Mouse (Mus musculus) stomach, embryonic 14.5 days (tissue): ENCODE measurements around the gene Gm45713. TPM values are rescaled to one million over a fixed set of nuclear protein-coding genes. Genes with fewer than 3 reads are reported as not detected.
A peak's percentile ranks its signal among the peaks of the same experiment; 100 is the strongest.
"Not testable (repeated sequence)": the region's sequence is repeated elsewhere in the genome, so short reads cannot be mapped to it uniquely, and the experiment has no call there.

Experiments used
- ATAC-seq: fragments of 200-750 bp; cut with Nextera tagmentation; 2 replicates; pipeline ENCODE4 v1.8.0; 2017; ENCODE audit warnings: low read depth, moderate TSS enrichment; ENCODE audit not compliant: insufficient number of reproducible peaks, insufficient read depth, low FRiP score
- H3K27ac ChIP-seq: fragments of 300-500 bp; sonication (generic); 2 replicates; pipeline ENCODE4 v1.5.1; 2014; ENCODE audit warnings: mild to moderate bottlenecking, low read length, moderate library complexity, mixed read lengths
- H3K27me3 ChIP-seq: fragments of 300-500 bp; sonication (generic); 2 replicates; pipeline ENCODE4 v1.6.1; 2014; ENCODE audit warnings: low read length, control low read depth, mixed read lengths; ENCODE audit not compliant: control insufficient read depth, insufficient read depth
- H3K36me3 ChIP-seq: fragments of 300-500 bp; sonication (generic); 2 replicates; pipeline ENCODE4 v1.6.1; 2014; ENCODE audit warnings: mild to moderate bottlenecking, control low read depth, low read length, moderate library complexity, mixed read lengths; ENCODE audit not compliant: control insufficient read depth, insufficient read depth
- H3K4me1 ChIP-seq: fragments of 300-500 bp; sonication (generic); 2 replicates; pipeline ENCODE4 v1.6.1; 2014; ENCODE audit warnings: low read length, control low read depth, mixed read lengths; ENCODE audit not compliant: control insufficient read depth, insufficient read depth
- H3K4me2 ChIP-seq: fragments of 300-500 bp; sonication (generic); replicated peaks from 2 replicates; pipeline ENCODE4 v1.6.1; 2014; ENCODE audit warnings: low read depth, low read length, control low read depth
- H3K4me3 ChIP-seq: fragments of 300-500 bp; sonication (generic); 2 replicates; pipeline ENCODE4 v1.5.1; 2014; ENCODE audit warnings: low read depth, low read length, control low read depth
- H3K9ac ChIP-seq: fragments of 300-500 bp; sonication (generic); replicated peaks from 2 replicates; pipeline ENCODE4 v1.6.1; 2014; ENCODE audit warnings: low read depth, mild to moderate bottlenecking, control low read depth, low read length, moderate library complexity, mixed read lengths
- H3K9me3 ChIP-seq: fragments of 300-500 bp; sonication (generic); 2 replicates; pipeline ENCODE4 v1.6.1; 2016; ENCODE audit warnings: low read depth, low read length, control low read depth; ENCODE audit not compliant: control insufficient read depth
- WGBS: fragments of 180-500 bp; shearing (Covaris S2); extraction: QIAGEN DNeasy Blood & Tissue Kit; methylation state at CpG from one replicate; pipeline ENCODE4 v1.1.7; 2014; 5-methylcytosine and 5-hydroxymethylcytosine counted together
- polyA plus RNA-seq: library from polyadenylated mRNA; unstranded; fragments of >200 nt; fragmentation: Nextera tagmentation; extraction: Ambion mirVana; gene quantifications from 2 replicates; pipeline ENCODE4 v1.2.1, GENCODE M21; 2014

Gm45713 gene
- polyA plus RNA-seq, 1 experiment from 2014 or later, result 0.65 TPM

GRCm38 (mm10) chr7:45154096-45154992, 18.3 kb upstream of the Gm45713 start, which contains the start of the genes Pih1d1 and Aldh16a1:
Gene Pih1d1 (plus strand): TSS chr7:45154303.
Gene Aldh16a1 (minus strand): TSS chr7:45154584.
- Histone ChIP-seq H3K4me2 (peak within 1 kb of the TSS; percentile 80), H3K9ac (peak within 1 kb of the TSS; percentile 82), H3K27me3 (no peaks in the 10 kb centered on the region), H3K36me3 (peaks cover 9% of the 10 kb centered on the region; the same call in 1 of the 2 replicates), H3K4me1 (peaks cover 26% of the 10 kb centered on the region; the same call in 1 of the 2 replicates), H3K27ac (peak within 1 kb of the TSS; percentile 96), H3K4me3 (peak within 1 kb of the TSS; percentile 50), H3K9me3 (no peaks in the 10 kb centered on the region)
- peak; percentile 94 for ATAC-seq
- 4% methylated on average over 69 of the region's 69 CpGs for WGBS

- peak overlapping the region; percentile 80 for H3K4me2 ChIP-seq
- H3K36me3 ChIP-seq, result peaks cover 9% of the 10 kb centered on the region; the same call in 1 of the 2 replicates
- 2% methylated on average over 5 of the region's 5 CpGs for WGBS
- H3K4me1 ChIP-seq, result peaks cover 26% of the 10 kb centered on the region; the same call in 1 of the 2 replicates
- H3K9ac ChIP-seq, result peak overlapping the region; percentile 82
- ATAC-seq, result no peak
- H3K27ac ChIP-seq, result peak overlapping the region; percentile 96
- H3K27me3 ChIP-seq, result no peaks in the 10 kb centered on the region
- H3K9me3 ChIP-seq, result no peaks in the 10 kb centered on the region
- H3K4me3 ChIP-seq, result peak overlapping the region; percentile 50
Observed at GRCm38 (mm10) chr7:45153586-45153985, 17.6 kb upstream of the Gm45713 start.

DNA sequence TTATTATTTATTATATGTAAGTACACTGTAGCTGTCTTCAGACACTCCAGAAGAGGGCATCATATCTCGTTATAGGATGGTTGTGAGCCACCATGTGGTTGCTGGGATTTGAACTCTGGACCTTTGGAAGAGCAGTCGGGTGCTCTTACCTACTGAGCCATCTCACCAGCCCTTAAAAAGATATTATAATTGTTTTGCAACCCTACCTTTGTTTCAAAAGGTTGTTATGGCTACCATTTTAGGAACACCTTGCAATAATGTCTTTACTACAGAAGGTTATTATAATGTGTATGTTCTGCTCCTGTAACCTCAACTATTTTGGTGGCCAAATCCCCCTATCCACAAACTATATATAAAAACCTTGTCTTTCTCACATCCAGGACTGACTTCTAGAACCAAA, 17.0 kb upstream of the Gm45713 start:
- Histone ChIP-seq H3K4me1 (peaks cover 26% of the 10 kb centered on the region; the same call in 1 of the 2 replicates), H3K4me2 (peak overlapping the region; percentile 80; the same call in 1 of the 2 replicates)
- H3K9me3 ChIP-seq, H3K9ac ChIP-seq, H3K4me3 ChIP-seq, ATAC-seq, H3K27ac ChIP-seq, H3K36me3 ChIP-seq, H3K27me3 ChIP-seq: not testable (repeated sequence)
- 92% methylated on average over 2 of the region's 2 CpGs for WGBS

DNA sequence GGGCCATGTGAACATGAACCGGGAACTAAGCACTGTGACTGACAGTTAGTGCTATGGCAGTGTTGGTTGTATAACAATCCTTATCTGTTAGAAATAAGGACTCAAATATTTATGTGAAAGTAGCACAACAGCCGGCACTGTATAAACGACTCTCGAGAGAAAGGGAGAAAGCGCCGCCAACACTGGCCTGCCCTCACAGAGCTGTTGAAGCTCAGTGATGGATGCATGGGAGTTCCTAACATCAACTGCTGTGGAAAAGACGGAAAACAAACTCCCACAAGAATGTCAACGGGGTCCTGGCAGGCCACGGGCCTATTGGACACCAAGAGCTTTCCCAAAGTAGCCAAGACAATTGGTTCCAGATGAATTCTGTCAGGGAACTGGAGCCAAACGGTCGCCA, 15.3 kb upstream of the Gm45713 start:
- ATAC-seq, result no peak
- WGBS, result 22% methylated on average over 11 of the region's 11 CpGs

GRCm38 (mm10) chr7:45150321-45150720, 14.3 kb upstream of the Gm45713 start:
- Histone ChIP-seq H3K27me3 (no peaks in the 10 kb centered on the region), H3K9me3 (no peaks in the 10 kb centered on the region), H3K4me2 (no peak overlapping the region), H3K36me3 (peaks cover 13% of the 10 kb centered on the region), H3K4me1 (peaks cover 26% of the 10 kb centered on the region; the same call in 1 of the 2 replicates), H3K9ac (no peak overlapping the region), H3K4me3 (no peak overlapping the region), H3K27ac (peak overlapping the region; percentile 89)
- ATAC-seq, result no peak
- WGBS, result 43% methylated on average over 4 of the region's 4 CpGs

More for the DNA sequence above, 15.3 kb upstream of the Gm45713 start:
- Histone ChIP-seq H3K9ac (no peak overlapping the region), H3K27ac (peak overlapping the region; percentile 89), H3K36me3 (peaks cover 7% of the 10 kb centered on the region; the same call in 1 of the 2 replicates), H3K4me1 (peaks cover 26% of the 10 kb centered on the region; the same call in 1 of the 2 replicates), H3K9me3 (no peaks in the 10 kb centered on the region), H3K27me3 (no peaks in the 10 kb centered on the region), H3K4me2 (no peak overlapping the region), H3K4me3 (no peak overlapping the region)

DNA sequence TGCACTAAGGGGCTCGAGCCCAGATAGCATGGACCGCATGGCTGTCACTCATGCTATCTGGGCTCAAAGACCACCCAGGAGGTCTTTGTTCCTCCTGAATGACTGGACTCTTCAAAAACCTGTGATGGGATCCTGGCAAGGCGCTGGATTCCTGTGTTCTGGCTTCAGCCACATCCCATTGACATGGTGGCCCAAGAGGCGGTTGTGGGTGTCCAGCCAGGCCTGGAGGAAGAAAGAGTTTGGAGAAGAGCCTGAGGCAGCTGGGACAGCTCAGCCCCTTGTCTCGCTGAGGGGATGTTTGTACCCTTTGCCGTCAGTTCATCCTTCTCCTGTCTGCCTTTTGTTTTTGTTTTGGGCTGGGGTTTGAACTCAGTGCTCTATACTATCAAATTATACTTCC, 13.5 kb upstream of the Gm45713 start:
- ATAC-seq, result no peak
- H3K9me3 ChIP-seq, result no peaks in the 10 kb centered on the region
- H3K9ac ChIP-seq, result no peak overlapping the region
- H3K4me2 ChIP-seq, result no peak overlapping the region
- H3K4me3 ChIP-seq, result no peak overlapping the region
- 53% methylated on average over 6 of the region's 6 CpGs for WGBS
- H3K27me3 ChIP-seq, result no peaks in the 10 kb centered on the region
- peaks cover 23% of the 10 kb centered on the region; the same call in 1 of the 2 replicates for H3K4me1 ChIP-seq
- H3K36me3 ChIP-seq, result peaks cover 16% of the 10 kb centered on the region
- H3K27ac ChIP-seq, result peak overlapping the region; percentile 89; the same call in 1 of the 2 replicates

DNA sequence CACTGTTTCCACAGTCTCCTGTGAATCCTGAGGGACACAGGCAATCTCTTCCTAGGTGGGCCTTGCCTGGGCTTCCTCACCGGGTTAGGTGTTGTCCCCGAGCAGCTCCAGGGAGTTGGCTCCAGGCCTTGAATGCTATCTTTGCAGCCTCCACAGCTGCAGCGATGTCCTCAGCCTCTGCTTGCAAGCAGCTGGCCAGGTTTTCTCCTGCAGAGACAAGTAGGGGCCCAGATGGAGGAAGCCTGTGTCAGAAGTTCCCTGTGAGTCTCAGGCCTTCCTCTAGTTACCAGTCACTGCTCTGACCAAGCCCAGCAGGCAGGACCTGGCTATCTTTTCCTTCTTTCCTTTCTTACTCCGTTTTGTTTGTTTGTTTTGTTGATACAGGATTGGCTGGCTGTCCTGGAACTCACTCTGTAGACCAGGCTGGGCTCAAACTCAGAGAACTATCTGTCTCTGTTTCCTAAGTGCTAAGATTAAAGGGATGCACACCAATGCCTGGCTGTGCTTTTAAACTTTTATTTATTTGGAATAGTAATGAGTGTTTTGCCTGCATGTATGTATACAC, 12.6 kb upstream of the Gm45713 start:
- Histone ChIP-seq H3K36me3 (peaks cover 24% of the 10 kb centered on the region), H3K9me3 (no peaks in the 10 kb centered on the region), H3K4me1 (peaks cover 23% of the 10 kb centered on the region; the same call in 1 of the 2 replicates), H3K4me3 (no peak overlapping the region), H3K27ac (peak overlapping the region; percentile 39; the same call in 1 of the 2 replicates), H3K4me2 (no peak overlapping the region), H3K9ac (no peak overlapping the region), H3K27me3 (no peaks in the 10 kb centered on the region)
- ATAC-seq, result no peak
- 41% methylated on average over 4 of the region's 4 CpGs for WGBS

DNA sequence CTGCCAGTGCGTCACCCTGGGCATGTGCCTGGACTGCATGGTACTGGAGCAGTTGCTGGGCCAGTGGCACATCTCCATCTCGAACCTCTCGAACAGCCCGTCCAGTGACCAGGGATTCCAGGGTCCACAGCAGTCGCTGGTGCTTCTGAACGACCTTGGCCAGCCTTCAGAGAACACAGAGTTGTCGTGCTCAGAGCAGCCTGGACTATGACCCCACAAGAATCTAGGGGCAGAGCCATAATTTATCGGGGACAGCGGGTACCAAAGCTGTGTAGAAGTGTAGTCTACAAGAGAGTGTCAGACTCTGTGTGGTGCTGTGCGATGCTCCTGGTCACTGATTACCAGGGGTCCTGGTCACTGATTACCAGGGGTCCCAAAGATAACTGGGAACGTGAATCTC, 11.9 kb upstream of the Gm45713 start:
- no peak for ATAC-seq
- H3K4me2 ChIP-seq, result no peak overlapping the region
- 84% methylated on average over 11 of the region's 11 CpGs for WGBS
- H3K9me3 ChIP-seq, result no peaks in the 10 kb centered on the region
- H3K36me3 ChIP-seq, result peaks cover 24% of the 10 kb centered on the region
- no peak overlapping the region for H3K27ac ChIP-seq
- H3K4me1 ChIP-seq, result peaks cover 20% of the 10 kb centered on the region; the same call in 1 of the 2 replicates
- no peak overlapping the region for H3K4me3 ChIP-seq
- no peak overlapping the region for H3K9ac ChIP-seq
- H3K27me3 ChIP-seq, result no peaks in the 10 kb centered on the region
